Mouse (Mus musculus) neutrophil, adult 5-6 weeks (primary cell): ENCODE results near the gene Hist1h2ad. TPM values are rescaled to one million over a fixed set of nuclear protein-coding genes. Genes with fewer than 3 reads are reported as not detected.
"Not testable (repeated sequence)": the region's sequence is repeated elsewhere in the genome, so short reads cannot be mapped to it uniquely, and the experiment has no call there.

Experiments used
- ATAC-seq: fragments of 151-379, 151-347 bp; 2 replicates; pipeline ENCODE4 v1.8.0; 2017; ENCODE audit warnings: mild to moderate bottlenecking, moderate TSS enrichment; ENCODE audit not compliant: insufficient number of reproducible peaks, poor library complexity, low FRiP score, severe bottlenecking; ENCODE audit errors: extremely low read depth
- total RNA-seq: library from RNA; stranded (forward); fragments of 200-1000 nt; gene quantifications from 2 replicates; pipeline ENCODE4 v1.2.3, GENCODE M21; 2017

Gene Hist1h2ad
- total RNA-seq, 1 experiment from 2014 or later = 33.4 TPM

DNA sequence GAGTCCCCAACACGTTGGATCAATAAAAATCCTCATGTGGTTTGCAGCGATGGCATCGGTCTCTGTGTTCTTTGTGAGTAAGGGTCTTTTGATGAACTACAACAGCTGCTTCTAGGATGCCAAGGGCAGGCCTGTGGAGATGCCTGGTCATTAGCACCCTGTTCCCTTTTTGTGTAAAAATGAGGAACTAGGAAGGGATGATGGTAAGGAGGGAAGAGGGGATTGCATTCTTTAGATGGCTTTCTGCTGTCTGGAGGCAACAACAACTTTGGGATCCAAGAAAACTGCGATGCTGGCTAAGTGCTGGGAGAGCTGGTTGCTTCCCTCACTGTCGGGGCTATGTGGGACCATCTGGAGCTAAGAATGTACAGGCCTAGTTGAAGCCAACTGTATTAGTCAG lies 35.9 kb upstream of the Hist1h2ad start:
- no peak for ATAC-seq

DNA sequence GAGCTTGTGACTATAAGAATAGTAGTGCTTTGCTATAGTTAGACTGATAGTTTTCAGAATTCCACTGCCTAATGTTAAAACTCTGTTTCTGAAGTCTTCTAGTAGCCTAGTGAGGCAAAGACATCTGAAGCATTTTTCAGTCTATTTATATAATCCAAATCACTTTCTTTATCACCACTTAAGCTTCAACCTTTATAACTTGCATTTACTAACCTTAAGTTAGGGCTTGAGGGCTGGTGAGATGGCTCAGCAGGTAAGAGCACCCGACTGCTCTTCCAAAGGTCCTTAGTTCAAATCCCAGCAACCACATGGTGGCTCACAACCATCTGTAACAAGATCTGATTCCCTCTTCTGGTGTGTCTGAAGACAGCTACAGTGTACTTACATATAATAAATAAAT lies 34.4 kb upstream of the Hist1h2ad start:
- ATAC-seq = not testable (repeated sequence)

DNA sequence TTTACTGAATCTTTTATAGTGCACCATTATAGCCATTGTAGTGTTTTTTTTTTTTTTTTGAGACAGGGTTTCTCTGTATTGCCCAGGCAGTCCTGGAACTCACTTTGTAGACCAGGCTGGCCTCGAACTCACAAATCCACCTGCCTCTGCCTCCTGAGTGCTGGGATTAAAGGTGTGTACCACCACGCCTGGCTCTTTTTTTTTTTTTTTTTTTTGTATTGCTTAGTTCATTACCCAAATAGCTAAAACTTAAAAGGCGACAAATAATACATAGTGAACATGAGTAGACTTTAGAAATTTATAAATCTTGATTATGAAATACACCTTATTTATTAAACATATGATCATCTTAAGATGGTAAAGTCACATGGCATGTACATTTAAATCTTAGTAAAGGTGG lies 32.7 kb upstream of the Hist1h2ad start:
- ATAC-seq = no peak

DNA sequence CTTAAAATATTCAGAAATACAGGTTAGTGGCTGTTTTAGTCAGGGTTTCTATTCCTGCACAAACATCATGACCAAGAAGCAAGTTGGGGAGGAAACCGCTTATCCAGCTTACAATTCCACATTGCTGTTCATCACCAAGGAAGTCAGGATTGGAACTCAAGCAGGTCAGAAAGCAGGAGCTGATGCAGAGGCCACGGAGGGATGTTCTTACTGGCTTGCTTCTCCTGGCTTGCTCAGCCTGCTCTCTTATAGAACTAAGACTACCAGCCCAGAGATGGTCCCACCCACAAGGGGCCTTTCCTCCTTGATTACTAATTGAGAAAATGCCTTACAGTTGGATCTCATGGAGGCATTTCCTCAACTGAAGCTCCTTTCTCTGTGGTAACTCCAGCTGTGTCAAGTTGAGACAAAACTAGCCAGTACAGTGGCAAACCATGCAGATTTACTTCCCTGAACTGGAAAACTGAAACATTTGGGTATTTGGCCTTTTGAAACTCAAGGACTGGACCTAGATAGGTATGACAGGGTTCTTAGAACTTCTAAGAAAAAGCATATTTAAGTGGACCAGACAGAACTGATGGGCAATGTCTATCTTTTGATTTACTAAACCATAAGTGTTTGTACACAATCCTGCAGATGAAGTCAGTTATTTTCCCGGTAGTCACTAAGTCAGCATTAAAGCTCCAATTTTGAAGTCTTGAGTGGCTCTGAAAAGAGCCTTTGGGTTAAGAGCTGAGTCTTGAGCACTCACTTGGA lies 31.8 kb upstream of the Hist1h2ad start:
- ATAC-seq = not testable (repeated sequence)

DNA sequence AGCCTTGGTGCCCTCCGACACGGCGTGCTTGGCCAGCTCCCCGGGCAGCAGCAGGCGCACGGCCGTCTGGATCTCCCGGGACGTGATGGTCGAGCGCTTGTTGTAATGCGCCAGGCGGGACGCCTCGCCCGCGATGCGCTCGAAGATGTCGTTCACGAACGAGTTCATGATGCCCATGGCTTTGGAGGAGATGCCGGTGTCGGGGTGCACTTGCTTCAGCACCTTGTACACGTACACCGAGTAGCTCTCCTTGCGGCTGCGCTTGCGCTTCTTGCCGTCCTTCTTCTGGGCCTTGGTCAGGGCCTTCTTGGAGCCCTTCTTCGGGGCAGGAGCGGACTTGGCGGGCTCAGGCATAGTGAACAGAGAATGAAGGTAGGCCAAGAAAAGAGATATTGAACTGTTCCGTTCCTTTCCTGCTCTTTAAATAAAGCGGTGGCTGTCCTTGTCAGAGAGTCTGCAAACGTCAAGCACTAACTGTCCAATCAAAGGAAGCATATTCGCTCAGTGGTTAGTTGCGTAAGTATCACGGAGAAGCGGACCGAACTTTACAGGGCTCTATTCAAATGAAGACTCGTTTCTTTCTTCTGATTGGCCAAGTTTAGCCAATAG lies 31.1 kb upstream of the Hist1h2ad start, which contains the start of gene Hist1h2bh:
Gene Hist1h2bh (minus strand): TSS at position 394 of the 609 bp plus-strand sequence.
- ATAC-seq = peak; percentile 88

DNA sequence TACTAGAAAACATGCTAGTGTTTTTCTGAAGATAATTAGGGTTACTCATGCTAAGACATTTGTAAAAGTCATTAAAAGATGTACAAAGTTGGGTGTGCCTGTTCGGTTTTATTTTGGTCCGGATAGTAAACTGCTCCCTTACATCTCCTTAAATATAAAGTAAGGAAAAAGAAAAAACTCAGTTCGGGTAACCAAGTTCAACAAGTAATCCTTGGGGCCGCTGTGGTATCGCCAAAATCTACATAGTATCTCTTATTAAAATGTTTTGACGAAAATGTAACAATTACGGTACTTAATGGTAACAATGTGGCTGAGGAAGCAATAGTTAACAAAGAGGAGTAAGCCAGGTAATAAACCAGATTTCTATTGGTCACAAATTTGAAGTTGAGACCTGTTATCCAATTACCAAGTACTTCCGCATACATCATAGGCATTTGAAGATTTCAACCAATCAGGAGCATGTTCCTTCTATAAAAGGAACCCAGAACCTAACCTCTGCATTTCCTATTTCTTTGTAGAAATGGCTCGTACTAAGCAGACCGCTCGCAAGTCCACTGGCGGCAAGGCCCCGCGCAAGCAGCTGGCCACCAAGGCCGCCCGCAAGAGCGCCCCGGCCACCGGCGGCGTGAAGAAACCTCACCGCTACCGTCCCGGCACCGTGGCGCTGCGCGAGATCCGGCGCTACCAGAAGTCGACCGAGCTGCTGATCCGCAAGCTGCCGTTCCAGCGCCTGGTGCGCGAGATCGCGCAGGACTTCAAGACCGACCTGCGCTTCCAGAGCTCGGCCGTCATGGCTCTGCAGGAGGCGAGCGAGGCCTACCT lies 30.0 kb upstream of the Hist1h2ad start, which contains the start of gene Hist1h3f:
Gene Hist1h3f (plus strand): TSS at position 88 of the 822 bp plus-strand sequence.
- peak; percentile 91 for ATAC-seq

DNA sequence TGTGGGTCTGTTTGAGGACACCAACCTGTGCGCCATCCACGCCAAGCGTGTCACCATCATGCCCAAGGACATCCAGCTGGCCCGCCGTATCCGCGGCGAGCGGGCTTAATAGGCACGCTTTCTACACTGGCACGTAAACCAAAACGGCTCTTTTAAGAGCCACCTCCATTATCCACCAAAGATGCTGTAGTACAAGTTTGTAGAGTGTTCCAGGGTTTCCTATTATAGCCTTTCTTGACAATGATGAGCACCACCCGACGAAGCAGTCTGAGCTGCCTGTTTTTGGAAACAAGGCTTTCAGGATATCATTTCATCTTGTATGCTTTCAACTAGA lies 29.4 kb upstream of the Hist1h2ad start:
- ATAC-seq = not testable (repeated sequence)

DNA sequence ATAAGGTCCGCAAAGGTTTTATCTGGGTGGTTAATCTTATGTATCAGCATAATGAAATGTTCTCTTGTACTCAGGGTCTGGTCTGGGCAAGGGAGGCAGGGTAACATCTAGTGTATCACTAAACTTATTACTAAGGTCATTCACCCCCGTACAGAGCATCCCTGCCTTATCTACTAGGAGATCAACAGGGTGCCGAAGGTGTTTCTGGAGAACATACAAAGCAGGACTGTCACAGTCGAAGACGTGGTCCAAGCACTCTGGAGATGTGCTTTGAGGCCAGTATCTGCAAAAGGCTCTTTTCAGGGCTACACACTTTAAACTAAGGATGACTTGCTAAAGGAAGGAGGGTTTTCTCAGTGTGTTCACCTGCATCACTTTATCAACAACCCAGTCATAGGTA lies 27.5 kb upstream of the Hist1h2ad start:
- ATAC-seq = no peak

DNA sequence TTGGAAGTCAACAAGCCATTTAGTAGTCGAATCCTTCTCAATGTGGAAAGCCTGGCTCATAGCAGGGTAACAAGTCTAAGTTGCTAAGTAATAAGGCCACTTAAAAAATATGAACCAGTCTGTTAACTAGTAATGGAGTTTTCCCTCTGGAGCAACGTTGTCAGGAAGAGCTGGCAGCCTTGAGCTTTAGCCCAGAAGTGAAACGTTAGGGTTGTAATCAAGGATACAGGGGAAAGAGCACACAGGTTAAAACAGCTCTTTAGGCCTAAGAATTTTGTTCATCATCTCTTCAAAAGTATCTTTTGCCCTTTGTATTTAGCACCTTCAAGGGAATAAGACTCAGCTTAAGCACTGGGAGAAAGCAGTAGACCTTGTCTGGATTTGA lies 23.4 kb upstream of the Hist1h2ad start:
- ATAC-seq = no peak

DNA sequence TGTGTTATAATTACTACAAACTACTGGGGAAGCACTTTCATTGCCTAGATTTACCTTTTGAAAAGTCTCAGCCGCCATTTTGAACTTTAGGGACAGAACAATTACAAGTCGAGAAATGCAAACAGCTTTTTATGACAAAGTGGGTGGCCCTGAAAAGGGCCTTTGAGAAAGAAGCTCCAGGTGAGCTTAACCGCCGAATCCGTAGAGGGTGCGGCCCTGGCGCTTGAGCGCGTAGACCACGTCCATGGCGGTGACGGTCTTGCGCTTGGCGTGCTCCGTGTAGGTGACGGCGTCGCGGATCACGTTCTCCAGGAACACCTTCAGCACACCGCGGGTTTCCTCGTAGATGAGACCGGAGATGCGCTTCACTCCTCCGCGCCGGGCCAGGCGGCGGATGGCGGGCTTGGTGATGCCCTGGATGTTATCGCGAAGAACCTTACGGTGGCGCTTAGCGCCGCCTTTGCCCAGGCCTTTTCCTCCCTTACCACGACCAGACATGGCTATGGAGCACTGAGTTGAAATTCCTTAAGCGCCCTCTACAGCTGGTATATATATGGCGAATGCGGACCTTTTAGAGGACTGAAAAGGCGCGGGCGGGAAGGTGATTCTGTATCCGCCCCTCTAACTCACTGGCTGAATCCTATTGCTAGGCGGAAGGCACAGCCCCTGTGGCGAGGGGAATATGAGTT lies 22.9 kb upstream of the Hist1h2ad start, which contains the start of gene Hist1h4f:
Gene Hist1h4f (minus strand): TSS at position 503 of the 689 bp plus-strand sequence.
- ATAC-seq = peak; percentile 70

DNA sequence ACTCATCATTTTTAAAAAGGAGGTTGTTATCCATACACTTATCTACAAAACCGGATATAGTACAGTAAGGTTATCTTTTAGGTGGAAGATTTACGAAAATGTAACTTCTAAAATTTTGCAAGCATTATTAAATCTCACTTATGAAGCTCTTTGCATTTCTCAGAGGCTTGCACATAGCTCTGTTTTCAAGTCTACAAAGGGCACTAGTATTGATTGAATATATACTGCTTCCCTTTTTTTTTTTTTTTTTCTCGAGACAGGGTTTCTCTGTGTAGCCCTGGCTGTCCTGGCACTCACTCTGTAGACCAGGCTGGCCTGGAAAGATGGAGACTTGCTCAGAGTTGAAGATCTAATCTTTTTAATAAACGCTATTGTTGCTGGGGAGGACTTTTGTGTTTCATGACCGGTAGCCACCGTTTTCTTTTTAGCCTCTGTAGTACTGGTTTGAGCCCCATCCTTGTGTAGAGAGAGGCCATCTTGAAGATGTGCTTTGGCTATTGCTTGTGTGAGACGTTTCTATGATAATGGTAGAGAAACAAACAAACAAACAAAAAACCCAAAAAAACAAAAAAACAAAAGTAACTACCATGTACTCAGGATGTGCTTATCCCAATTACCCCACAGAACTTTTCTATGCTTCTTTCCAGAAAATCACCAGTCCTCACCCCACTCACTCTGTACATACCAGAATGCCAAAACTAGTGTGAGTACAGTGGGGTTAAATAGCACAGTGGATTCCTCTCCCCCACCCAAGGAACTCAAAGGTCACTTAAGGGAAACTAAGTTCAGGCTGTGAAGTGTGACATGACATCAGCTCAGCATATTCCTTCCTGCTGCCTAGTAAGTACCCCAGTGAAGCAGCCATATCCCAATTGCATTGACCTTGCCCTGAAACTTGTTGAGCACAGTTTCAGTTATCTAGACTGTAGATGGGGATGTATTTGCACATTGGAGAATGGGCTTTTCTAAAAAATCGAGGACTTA lies 22.0 kb upstream of the Hist1h2ad start:
- no peak for ATAC-seq

DNA sequence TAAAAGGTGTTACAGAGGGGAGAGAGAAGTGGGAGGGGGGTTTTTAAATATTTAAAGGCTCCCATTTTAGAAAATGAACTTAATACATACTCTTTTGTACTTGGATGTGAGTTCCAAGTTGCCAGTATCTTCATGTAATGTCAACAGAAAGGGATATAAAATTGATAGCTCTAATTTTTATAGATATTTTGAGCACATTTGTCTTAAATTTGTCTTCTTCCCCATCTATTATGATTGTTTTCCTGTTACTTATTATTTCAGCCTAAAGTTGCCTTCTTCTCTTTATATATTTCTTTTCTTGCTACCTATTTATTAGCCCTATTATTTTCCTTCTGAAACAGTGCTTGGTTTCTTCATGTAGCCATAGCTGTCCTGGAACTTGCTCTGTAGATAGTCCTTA lies 21.2 kb upstream of the Hist1h2ad start, which contains the start of gene Hist1h1d:
Gene Hist1h1d (plus strand): TSS at position 301 of the 400 bp plus-strand sequence.
- no peak for ATAC-seq

DNA sequence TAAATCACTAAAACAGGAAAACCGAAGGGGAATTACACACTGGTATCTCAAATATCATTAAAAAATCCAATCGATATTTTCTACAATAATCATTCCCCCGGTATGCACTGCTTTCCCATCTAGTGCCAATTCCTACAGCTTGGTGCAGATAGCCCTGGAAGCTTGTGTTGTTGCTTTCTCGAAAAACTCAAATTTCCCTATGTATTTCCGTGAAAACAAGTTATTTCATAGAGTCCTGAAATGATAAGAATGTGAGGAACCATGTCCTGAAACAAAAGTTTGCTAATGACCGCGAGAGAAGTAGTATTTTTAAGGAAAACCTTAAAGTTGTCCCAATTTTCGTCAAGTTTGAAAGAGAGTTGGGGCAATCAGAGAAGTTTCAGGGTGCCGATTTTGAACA lies 19.8 kb upstream of the Hist1h2ad start:
- no peak for ATAC-seq

DNA sequence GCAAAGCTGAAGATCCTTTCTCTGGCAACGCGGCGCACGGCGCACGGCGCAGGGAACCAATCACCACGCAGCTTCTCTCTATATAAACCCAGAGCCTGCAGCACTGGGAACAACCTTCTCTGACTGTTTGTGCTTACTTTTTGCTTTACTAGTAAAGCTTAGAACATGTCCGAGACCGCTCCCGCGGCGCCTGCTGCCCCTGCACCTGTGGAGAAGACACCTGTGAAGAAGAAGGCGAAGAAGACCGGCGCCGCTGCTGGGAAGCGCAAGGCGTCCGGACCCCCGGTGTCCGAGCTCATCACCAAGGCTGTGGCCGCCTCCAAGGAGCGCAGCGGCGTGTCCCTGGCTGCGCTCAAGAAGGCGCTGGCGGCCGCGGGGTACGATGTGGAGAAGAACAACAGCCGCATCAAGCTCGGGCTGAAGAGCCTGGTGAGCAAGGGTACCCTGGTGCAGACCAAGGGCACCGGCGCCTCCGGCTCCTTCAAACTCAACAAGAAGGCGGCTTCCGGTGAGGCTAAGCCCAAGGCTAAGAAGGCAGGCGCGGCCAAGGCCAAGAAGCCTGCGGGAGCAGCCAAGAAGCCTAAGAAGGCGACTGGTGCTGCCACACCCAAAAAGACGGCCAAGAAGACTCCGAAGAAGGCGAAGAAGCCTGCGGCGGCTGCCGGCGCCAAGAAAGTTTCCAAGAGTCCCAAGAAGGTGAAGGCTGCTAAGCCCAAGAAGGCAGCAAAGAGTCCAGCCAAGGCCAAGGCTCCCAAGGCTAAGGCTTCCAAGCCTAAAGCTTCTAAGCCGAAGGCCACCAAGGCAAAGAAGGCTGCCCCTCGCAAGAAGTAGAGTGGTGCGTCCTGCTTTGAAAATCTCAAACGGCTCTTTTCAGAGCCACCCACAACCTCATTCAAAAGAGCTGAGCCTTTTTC lies 19.0 kb upstream of the Hist1h2ad start:
- peak; percentile 72 for ATAC-seq

DNA sequence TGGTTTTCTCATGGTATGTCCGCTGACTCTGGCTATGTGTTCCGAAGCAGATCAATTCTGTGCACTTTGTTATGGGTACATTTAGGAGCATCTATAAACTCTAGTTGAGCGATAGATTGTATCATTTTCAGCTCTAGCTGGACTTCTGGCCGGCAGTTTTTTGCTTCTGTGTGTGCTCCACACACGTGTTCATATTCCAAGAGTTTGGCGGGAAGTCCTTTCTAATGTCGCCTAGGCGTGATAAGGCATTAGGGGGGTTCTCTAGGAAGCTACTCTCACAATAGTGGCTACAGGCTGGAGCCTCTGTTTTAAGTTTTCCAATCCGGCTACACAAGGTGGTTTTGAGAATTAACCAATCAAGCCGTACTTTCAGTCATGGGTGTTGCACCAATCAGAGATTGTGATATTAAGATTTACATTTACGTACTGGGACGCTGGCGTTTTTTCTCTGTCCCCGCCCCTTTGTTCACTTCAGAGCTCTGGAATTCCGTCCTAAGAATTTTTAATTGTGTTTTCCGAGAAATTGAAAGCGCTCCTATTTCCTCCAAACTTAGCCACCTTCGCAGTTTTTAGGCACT lies 18.3 kb upstream of the Hist1h2ad start:
- ATAC-seq = peak; percentile 58; the same call in 1 of the 2 replicates

DNA sequence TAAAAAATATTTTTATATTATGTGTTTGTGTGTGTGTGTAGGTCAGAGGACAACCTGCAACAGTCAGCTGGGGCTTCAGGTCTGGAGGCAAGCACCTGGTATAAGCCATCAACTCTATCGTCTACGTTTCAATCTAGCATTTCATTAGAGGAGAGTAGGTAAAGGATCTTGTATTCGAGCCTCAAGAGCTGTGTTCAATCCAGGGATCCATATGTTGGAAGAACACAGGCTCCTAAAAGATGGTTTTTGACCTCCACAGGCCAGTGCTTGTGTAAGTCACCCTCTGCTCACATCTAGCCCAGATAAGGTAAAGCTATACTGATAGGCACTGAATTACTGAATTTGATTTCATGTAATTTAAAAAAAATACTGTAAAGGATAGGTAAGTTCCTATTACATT lies 17.3 kb upstream of the Hist1h2ad start:
- ATAC-seq = no peak

DNA sequence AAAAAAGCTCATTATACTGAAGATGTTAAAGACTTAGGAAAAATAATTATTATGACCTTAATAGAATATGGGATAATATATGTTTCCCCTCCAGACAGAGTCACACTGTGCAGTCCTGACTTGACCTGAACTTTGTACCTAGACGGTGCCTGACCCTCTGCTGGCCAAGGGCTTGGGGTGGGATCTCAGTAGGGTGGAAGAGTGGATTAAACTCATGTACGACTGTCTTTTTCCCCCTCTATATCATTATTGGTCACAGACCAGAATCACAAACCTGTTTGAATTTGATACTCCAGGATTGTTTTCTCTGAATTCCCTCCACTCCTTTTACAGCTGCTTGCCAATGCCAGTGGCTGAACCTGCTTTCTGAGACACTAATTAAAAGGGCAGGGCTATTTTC lies 13.5 kb upstream of the Hist1h2ad start:
- not testable (repeated sequence) for ATAC-seq
